Mouse (Mus musculus): ENCODE results near the gene Scube1. TPM values are rescaled to one million over a fixed set of nuclear protein-coding genes. Genes with fewer than 3 reads are reported as not detected.
A peak's percentile ranks its signal among the peaks of the same experiment; 100 is the strongest.

Scube1 gene
- polyA plus RNA-seq, 1 experiment from 2014 or later = 14.5 TPM

DNA sequence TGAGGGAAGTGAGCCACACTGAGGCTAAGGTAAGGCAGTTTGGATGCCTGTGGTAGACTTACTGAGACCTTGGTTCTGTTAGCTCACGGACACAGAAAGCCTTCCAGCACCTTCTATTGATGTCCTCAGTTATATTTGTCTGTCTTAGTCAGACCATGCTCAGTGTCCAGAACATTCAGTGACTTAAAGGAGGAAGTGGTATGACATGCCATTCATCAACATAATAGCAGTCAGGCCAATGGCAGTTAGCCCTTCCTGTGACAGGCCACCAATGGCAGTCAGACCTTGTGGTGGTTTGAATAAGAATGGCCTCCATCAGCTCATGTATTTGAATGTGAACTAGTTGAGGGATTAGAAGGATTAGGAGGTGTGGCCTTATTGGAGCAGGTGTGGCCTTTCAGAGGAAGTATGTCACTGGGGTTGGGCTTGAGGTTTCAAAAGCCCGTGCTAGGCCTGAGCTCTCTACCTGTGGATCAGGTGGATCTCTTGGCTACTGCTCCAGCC lies 98.6 kb downstream of the Scube1 start:
- H3K27ac ChIP-seq (replicated peaks) = no peak overlapping the region
- WGBS = 89% methylated on average over 2 of the region's 2 CpGs
- 0 out of 2 replicates have a peak, but pooled peaks cover 2% of the 10 kb centered on the region for H3K4me1 ChIP-seq
- H3K9ac ChIP-seq = no peak overlapping the region
- H3K4me3 ChIP-seq (replicated peaks) = no peak overlapping the region
- no peak overlapping the region for H3K4me2 ChIP-seq (replicated peaks)
- no peaks in the 10 kb centered on the region for H3K9me3 ChIP-seq (replicated peaks)
- peaks cover 5% of the 10 kb centered on the region; the same call in 1 of the 2 replicates for H3K36me3 ChIP-seq
- no peak for ATAC-seq (ENCODE audit: insufficient number of reproducible peaks, low FRiP score, low TSS enrichment, low read depth)
- no peaks in the 10 kb centered on the region for H3K27me3 ChIP-seq

DNA sequence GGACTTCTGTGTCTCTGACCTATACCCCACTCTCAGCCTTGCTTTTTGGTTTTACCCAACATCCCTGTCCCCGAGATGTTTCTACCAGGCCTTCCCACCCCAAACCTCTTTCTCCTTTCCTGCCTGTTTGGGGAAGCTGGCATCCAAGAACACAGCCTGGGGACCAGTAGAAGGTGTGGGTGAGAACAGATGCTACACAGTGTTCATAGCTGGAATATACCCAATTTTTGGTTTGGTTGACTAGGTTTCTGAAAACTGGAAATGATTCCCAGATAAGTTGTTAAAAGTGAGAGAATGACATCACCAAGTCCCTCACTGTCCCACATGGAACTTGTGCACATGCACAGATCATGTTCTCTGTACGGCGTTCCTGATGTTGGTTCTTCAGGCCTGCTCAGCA lies 109.6 kb downstream of the Scube1 start:
- ATAC-seq (ENCODE audit: insufficient number of reproducible peaks, low FRiP score, low TSS enrichment, low read depth) = no peak
- Histone ChIP-seq H3K4me2 (replicated peaks) (no peak overlapping the region), H3K36me3 (no peaks in the 10 kb centered on the region), H3K27ac (replicated peaks) (no peak overlapping the region), H3K4me1 (no peaks in the 10 kb centered on the region), H3K9ac (no peak overlapping the region), H3K27me3 (no peaks in the 10 kb centered on the region), H3K9me3 (replicated peaks) (no peaks in the 10 kb centered on the region), H3K4me3 (replicated peaks) (no peak overlapping the region)
- WGBS = 82% methylated on average over 3 of the region's 3 CpGs

DNA sequence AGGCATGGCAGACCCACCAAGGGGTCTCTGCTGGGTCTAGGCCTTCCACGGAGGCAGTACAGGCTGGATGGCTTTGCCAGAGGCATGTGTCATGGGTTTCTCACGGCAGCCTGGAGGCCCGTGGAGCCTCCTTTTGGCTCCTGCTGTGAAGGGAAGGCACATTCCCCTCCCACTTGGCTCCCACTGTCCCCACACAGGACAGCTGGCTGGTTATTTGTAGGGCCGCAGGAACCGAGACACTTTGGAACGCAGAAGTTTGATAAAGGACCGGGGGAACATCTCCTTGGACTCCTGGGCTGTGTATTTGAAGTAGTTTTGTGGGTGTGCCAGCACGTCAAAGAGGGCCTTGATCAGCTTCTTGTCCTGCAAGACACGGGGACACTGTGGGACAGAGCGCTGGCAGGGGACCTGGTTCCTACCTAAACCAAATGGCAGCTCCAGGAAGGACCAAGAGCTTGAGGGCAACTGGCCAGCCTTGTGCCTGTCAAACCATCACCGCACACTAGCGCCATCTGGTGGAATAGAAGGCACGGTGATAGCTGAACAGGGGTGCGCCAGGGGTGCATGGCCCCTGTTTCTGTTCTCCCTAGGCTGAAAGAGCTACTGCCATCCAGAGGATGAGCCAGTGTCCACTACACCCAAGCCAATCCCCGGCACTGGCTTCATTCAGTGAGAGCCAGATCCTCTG lies 117.6 kb downstream of the Scube1 start:
- no peak for ATAC-seq (ENCODE audit: insufficient number of reproducible peaks, low FRiP score, low TSS enrichment, low read depth)
- Histone ChIP-seq H3K4me1 (no peaks in the 10 kb centered on the region), H3K27ac (replicated peaks) (no peak overlapping the region), H3K4me3 (replicated peaks) (no peak overlapping the region), H3K9me3 (replicated peaks) (no peaks in the 10 kb centered on the region), H3K4me2 (replicated peaks) (no peak overlapping the region), H3K9ac (no peak overlapping the region), H3K36me3 (no peaks in the 10 kb centered on the region), H3K27me3 (no peaks in the 10 kb centered on the region)
- 48% methylated on average over 15 of the region's 15 CpGs for WGBS

DNA sequence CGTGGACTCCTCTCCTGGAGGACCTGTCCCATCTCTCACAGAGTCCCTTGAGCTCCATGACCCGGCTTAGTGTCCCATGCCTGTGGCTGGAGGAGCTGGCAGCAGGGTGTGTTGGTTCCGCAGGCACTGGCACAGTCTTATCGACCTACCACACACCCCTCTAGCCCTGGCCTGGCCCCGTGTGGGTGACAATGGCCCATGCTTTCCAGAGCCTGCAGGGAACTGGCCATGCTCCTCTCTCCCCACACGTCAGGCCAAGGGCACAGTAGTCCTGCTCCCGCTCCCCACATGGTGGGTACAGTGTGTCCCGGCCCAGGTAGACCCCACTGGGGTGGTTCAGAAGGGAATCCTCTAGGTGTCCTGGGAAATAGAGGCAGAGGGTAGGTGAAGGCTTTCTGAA lies 118.1 kb downstream of the Scube1 start:
- no peaks in the 10 kb centered on the region for H3K36me3 ChIP-seq
- ATAC-seq (ENCODE audit: insufficient number of reproducible peaks, low FRiP score, low TSS enrichment, low read depth) = no peak
- 89% methylated on average over 8 of the region's 8 CpGs for WGBS
- H3K9ac ChIP-seq = no peak overlapping the region
- H3K4me3 ChIP-seq (replicated peaks) = no peak overlapping the region
- H3K27ac ChIP-seq (replicated peaks) = no peak overlapping the region
- H3K4me1 ChIP-seq = no peaks in the 10 kb centered on the region
- no peak overlapping the region for H3K4me2 ChIP-seq (replicated peaks)
- no peaks in the 10 kb centered on the region for H3K9me3 ChIP-seq (replicated peaks)
- no peaks in the 10 kb centered on the region for H3K27me3 ChIP-seq

DNA sequence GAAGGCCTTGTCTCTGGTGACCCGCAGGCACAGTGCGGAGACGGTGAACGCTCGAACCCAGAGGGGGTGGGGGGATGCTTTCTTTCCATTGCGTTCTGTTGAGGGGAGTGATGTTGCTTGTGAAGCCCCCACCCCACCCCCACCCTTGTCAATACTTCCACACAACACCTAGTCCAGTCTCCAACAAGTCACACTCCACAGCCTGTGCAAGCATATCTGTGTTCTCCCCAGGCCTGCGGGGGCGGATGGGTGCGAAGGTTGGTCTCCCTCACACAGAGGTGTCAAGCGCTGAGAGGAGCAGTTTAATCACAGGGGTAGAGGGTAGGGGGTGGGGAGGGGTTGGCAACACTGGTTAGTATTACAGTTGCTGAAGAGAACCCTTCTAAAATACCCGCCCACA lies 118.6 kb downstream of the Scube1 start:
- WGBS = 86% methylated on average over 11 of the region's 11 CpGs
- no peak for ATAC-seq (ENCODE audit: insufficient number of reproducible peaks, low FRiP score, low TSS enrichment, low read depth)

DNA sequence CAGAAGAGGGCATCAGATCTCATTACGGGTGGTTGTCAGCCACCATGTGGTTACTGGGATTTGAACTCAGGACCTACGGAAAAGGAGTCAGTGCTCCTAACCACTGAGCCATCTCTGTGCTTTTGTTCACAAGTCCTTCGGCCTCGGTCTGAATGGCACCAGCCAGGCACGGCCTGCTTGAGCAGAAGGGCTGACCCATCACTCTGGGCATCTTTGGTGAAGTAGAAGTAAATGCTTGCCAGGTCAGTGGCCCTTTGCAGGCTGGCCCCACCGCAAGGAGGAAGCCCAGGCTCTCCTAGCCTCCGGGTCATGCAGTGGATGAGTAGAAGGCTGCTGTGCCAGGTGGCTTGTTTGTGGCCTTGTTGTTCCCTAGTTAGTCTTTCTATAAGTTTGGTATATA lies 121.4 kb downstream of the Scube1 start:
- WGBS = 95% methylated on average over 7 of the region's 7 CpGs
- Histone ChIP-seq H3K4me1 (no peaks in the 10 kb centered on the region), H3K36me3 (no peaks in the 10 kb centered on the region), H3K9me3 (replicated peaks) (no peaks in the 10 kb centered on the region), H3K4me3 (replicated peaks) (no peak overlapping the region), H3K4me2 (replicated peaks) (no peak overlapping the region), H3K27ac (replicated peaks) (no peak overlapping the region), H3K27me3 (no peaks in the 10 kb centered on the region), H3K9ac (no peak overlapping the region)
- no peak for ATAC-seq (ENCODE audit: insufficient number of reproducible peaks, low FRiP score, low TSS enrichment, low read depth)

More for the DNA sequence above, 118.6 kb downstream of the Scube1 start:
- Histone ChIP-seq H3K27me3 (no peaks in the 10 kb centered on the region), H3K9ac (no peak overlapping the region), H3K4me2 (replicated peaks) (no peak overlapping the region), H3K4me3 (replicated peaks) (no peak overlapping the region), H3K9me3 (replicated peaks) (no peaks in the 10 kb centered on the region), H3K27ac (replicated peaks) (no peak overlapping the region), H3K36me3 (no peaks in the 10 kb centered on the region), H3K4me1 (no peaks in the 10 kb centered on the region)

DNA sequence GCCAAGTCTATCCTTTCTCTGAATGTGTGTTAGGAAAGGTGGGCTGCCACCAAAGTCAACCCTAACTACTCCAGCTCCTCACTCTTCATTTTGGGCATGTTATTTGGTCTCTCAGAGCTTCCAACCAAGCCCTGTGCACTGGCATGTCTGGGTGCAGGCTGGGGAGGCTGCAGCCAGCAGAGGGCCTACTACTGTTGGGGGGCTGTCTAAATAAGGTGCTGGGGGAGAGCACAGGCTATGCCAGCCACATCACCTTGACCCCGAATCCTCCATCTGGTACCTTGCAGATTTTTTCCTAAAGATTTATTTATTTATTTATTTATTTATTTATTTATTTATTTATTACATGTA lies 121.8 kb downstream of the Scube1 start:
- Histone ChIP-seq H3K4me2 (replicated peaks) (no peak overlapping the region), H3K27me3 (no peaks in the 10 kb centered on the region), H3K9me3 (replicated peaks) (no peaks in the 10 kb centered on the region), H3K4me3 (replicated peaks) (no peak overlapping the region), H3K4me1 (no peaks in the 10 kb centered on the region), H3K36me3 (no peaks in the 10 kb centered on the region), H3K27ac (replicated peaks) (no peak overlapping the region), H3K9ac (no peak overlapping the region)
- ATAC-seq (ENCODE audit: insufficient number of reproducible peaks, low FRiP score, low TSS enrichment, low read depth) = no peak
- WGBS = 85% methylated on average over 1 of the region's 1 CpGs

DNA sequence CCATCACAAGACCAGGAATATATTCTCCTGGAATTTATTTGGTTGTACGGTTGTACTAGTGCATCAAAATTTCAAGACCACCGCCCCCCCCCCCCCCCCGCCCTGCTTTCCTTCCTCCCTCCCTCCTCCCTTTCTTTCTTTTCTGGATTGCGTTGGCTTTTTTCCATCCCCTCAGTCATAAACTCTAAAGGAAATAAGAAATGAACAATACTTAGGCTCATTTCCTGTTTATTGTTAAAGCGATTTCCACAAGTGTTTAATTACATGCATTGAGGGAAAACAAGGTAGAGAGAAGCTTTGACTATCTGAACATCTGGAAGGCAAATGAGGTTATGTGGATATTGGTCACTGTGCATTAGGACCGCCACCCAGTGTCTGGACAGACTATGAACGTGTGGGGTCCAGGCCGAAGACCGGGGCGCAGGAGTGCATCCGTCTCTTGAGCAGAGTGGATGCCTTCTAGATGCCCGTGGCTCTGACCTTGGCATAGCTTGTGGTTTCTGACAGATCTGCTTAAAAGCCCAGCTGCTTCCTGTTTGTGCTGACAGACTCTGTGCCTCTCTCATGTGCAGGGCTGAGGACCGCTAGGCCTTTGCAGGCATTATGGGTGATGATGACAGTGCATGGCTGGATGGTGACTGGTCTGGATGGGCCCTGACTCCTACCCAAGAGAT lies 122.3 kb downstream of the Scube1 start:
- WGBS = 52% methylated on average over 13 of the region's 13 CpGs
- no peaks in the 10 kb centered on the region for H3K4me1 ChIP-seq
- no peak overlapping the region for H3K9ac ChIP-seq
- H3K4me3 ChIP-seq (replicated peaks) = no peak overlapping the region
- H3K36me3 ChIP-seq = no peaks in the 10 kb centered on the region
- no peak overlapping the region for H3K27ac ChIP-seq (replicated peaks)
- no peak for ATAC-seq (ENCODE audit: insufficient number of reproducible peaks, low FRiP score, low TSS enrichment, low read depth)
- no peak overlapping the region for H3K4me2 ChIP-seq (replicated peaks)
- H3K27me3 ChIP-seq = no peaks in the 10 kb centered on the region
- H3K9me3 ChIP-seq (replicated peaks) = no peaks in the 10 kb centered on the region

DNA sequence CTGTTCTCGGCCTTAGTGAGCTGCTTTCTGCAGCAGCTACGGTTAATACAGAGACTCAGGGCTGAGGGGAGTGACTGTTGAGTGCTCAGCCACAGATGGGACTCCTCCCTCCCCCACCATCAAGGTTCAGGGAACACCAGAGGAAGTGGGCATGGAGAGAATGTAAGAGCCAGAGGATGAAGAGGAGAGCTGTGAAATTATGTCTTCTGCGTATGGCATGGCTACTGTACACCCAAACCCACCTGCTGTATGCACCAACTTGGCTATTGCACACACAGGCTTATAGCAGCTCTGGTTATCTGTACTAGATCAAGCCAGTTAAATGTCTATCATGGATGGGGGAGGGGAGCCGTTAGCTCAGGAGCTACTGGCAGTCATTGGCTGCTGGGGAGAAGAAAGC lies 123.6 kb downstream of the Scube1 start:
- 72% methylated on average over 4 of the region's 4 CpGs for WGBS
- no peak for ATAC-seq (ENCODE audit: insufficient number of reproducible peaks, low FRiP score, low TSS enrichment, low read depth)

DNA sequence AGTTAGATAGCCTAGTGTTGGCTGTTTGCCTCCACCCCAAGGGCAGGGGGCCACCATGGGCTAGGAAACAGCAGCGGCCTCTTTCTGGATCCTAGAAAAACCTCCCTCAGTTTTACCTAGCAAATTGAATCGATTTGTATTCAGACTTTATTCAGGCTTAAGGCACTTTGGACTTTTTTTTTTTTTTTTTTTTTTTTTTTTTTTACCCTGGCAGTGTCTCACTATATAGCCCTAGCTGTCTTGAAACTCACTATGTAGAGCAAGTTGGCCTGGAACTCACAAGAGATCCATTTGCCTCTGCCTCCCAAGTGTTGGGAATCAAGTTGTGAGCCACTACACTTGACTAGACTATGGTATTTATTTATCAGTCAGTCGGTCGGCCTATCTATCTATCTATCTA lies 128.0 kb downstream of the Scube1 start:
- no peaks in the 10 kb centered on the region for H3K36me3 ChIP-seq
- no peak overlapping the region for H3K27ac ChIP-seq (replicated peaks)
- peaks cover 16% of the 10 kb centered on the region for H3K4me1 ChIP-seq
- H3K4me3 ChIP-seq (replicated peaks) = no peak overlapping the region
- ATAC-seq (ENCODE audit: insufficient number of reproducible peaks, low FRiP score, low TSS enrichment, low read depth) = no peak
- no peaks in the 10 kb centered on the region for H3K9me3 ChIP-seq (replicated peaks)
- no peaks in the 10 kb centered on the region for H3K27me3 ChIP-seq
- no peak overlapping the region for H3K4me2 ChIP-seq (replicated peaks)
- WGBS = 93% methylated on average over 4 of the region's 4 CpGs
- no peak overlapping the region for H3K9ac ChIP-seq

More for the DNA sequence above, 123.6 kb downstream of the Scube1 start:
- H3K4me3 ChIP-seq (replicated peaks) = no peak overlapping the region
- no peak overlapping the region for H3K9ac ChIP-seq
- no peak overlapping the region for H3K27ac ChIP-seq (replicated peaks)
- H3K36me3 ChIP-seq = no peaks in the 10 kb centered on the region
- H3K9me3 ChIP-seq (replicated peaks) = no peaks in the 10 kb centered on the region
- H3K4me1 ChIP-seq = no peaks in the 10 kb centered on the region
- H3K4me2 ChIP-seq (replicated peaks) = no peak overlapping the region
- H3K27me3 ChIP-seq = no peaks in the 10 kb centered on the region

DNA sequence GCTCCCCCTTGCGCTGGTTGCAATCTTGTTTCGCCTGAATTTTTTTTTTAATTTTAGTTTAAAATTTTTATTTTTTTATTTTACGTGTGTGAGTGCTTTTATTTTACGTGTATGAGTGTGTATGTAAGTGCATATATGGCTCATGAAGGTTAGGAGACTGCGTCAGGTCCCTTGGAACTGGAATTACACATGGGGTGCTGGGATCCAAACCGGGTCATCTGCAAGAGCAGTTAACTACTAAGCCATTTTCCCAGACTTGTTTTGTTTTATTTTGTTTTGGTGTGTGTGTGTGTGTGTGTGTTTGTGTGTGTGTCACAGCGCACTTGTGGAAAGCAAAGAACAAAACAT lies 129.5 kb downstream of the Scube1 start:
- Histone ChIP-seq H3K27ac (replicated peaks) (0 out of 2 replicates have a peak overlapping the region, but pooled peaks have one; percentile 23), H3K36me3 (0 out of 2 replicates have a peak, but pooled peaks cover 2% of the 10 kb centered on the region), H3K4me3 (replicated peaks) (peak overlapping the region; percentile 86), H3K9me3 (replicated peaks) (no peaks in the 10 kb centered on the region), H3K4me1 (peaks cover 16% of the 10 kb centered on the region), H3K4me2 (replicated peaks) (peak overlapping the region; percentile 60), H3K9ac (peak overlapping the region; percentile 49; the same call in 1 of the 2 replicates), H3K27me3 (no peaks in the 10 kb centered on the region)
- no peak for ATAC-seq (ENCODE audit: insufficient number of reproducible peaks, low FRiP score, low TSS enrichment, low read depth)
- 38% methylated on average over 7 of the region's 7 CpGs for WGBS

Data from embryonic facial prominence, embryonic 15.5 days (tissue).